Mouse (Mus musculus): ENCODE measurements around the gene Enkd1.

DNA sequence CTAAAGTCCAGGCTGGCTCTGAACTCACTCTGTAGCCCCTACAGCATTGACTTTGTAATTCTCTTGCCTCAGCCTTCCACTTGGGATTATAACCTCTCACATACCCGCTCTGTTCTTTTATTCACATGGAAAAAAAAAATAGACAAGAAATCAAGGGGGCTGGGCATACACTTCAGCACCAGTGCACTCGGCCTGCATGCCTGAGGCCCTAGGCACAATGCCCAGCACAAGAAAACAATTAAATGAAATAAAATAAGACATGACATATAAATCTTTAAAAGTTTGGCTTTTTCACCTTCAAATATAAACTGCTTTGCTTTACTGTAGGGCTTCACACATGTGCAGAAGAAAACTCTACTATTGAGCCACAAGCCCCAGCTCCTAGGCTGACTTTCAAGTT is 45.9 kb upstream of the Enkd1 start:
- TF ChIP-seq HCFC1 (IDR thresholded peaks at IDR 0.05; ENCODE audit: borderline replicate concordance, insufficient read depth, low read length) (no peak), ZC3H11A (IDR thresholded peaks at IDR 0.05; ENCODE audit: borderline replicate concordance, low read depth, low read length) (no peak), CHD2 (IDR thresholded peaks at IDR 0.05; ENCODE audit: low read depth, low read length) (no peak)
